Mouse (Mus musculus): ENCODE results near the gene Eaf2. TPM values are rescaled to one million over a fixed set of nuclear protein-coding genes. Genes with fewer than 3 reads are reported as not detected.
A peak's percentile ranks its signal among the peaks of the same experiment; 100 is the strongest.

The Eaf2 gene
- polyA plus RNA-seq (2012; ENCODE audit: insufficient read depth, insufficient read length, missing spikeins): 9.2 and 10.5 TPM in 2 replicates

DNA sequence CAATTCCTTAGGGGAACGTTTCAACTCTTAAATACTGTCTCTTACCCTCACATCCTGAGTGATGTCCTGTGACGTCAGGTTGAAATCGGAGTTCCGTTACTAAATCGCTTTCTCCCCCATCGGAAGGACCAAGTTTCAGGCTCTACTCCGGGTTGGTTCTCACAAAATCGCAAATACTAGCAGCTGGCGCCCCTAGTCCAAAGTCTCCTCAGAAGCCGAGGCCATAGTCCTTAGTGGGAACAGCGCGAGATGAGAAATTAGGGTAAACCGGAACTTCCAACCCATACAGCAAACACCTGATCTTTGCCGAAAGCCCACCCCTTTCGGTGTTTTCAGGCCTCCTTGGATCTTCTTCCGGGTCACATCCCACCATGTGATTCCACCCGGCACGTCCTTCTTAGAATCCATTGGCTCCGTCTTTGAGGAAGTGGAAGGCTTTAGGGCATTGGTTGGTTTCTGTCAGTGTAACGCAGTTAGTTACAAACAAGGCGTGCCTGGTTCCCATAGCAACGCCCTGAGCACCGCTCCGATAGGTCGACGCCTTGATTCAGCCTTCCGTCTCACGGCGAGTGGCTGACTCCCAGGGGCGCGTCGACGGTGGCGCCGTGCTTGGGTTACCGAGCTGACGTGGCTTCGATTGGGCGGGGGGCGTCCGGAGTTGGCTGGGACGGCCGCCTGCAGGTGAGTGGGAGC is at the start of gene Eaf2, which contains the start of gene Golgb1:
TSS of gene Eaf2 (minus strand) at position 421 of the 693 bp plus-strand sequence.
TSS of gene Golgb1 (plus strand) at position 558 of the 693 bp plus-strand sequence.
- Histone ChIP-seq H3K4me3 (ENCODE audit: insufficient read depth, low read depth, low read length) (peak within 1 kb of the TSS; percentile 80), H3K4me1 (ENCODE audit: control insufficient read depth, insufficient read depth, insufficient read length, low read length) (no peaks in the 10 kb centered on the region; the same call in none of the 2 replicates), H3K27ac (replicated peaks; ENCODE audit: low read depth, low read length) (peak within 1 kb of the TSS; percentile 84)

DNA sequence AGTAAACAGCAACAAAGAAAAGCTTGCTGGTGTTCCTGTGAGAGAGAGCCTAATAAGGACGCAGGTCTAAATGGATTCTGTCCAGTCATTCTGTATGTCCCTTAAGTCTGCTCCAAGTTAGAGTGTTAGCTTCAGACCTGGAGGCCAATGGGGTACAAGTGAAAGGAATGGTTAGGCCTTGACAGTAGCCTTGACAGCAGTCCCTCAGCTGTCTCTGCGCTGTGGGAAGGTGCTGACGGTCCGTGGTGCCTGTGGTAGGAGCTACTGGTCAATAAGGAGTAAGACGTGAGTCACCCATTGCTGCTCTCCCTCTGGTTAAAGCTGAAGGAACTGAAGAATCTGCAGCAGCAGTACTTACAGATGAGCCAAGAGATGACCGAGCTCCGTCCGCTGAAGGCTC is 49.5 kb upstream of the Eaf2 start:
- H3K27ac ChIP-seq (replicated peaks; ENCODE audit: low read depth, low read length): no peak overlapping the region
- H3K4me3 ChIP-seq (ENCODE audit: insufficient read depth, low read depth, low read length): no peak overlapping the region
- H3K4me1 ChIP-seq (ENCODE audit: control insufficient read depth, insufficient read depth, insufficient read length, low read length): no peaks in the 10 kb centered on the region

DNA sequence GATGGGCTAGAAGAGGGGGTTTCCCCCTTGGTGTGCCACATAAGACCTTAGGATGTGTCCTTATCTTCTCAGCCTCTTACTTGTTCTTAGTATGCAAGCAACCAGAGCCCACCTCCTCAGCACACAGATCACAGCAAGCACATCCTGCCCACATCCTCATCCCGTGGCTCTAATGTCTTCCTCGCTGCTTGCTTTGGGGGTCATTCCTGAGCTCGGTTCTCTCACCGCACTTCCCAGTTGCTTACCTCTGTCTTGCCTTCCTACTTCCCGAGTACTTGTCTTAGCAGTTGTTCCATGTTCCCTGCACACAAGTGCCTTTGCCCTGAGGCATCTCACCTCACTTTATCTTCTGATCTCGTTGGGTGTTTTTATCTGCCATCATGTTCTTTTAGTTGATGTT is 47.2 kb upstream of the Eaf2 start:
- H3K4me1 ChIP-seq (ENCODE audit: control insufficient read depth, insufficient read depth, insufficient read length, low read length): no peaks in the 10 kb centered on the region
- H3K4me3 ChIP-seq (ENCODE audit: insufficient read depth, low read depth, low read length): no peak overlapping the region
- H3K27ac ChIP-seq (replicated peaks; ENCODE audit: low read depth, low read length): no peak overlapping the region

DNA sequence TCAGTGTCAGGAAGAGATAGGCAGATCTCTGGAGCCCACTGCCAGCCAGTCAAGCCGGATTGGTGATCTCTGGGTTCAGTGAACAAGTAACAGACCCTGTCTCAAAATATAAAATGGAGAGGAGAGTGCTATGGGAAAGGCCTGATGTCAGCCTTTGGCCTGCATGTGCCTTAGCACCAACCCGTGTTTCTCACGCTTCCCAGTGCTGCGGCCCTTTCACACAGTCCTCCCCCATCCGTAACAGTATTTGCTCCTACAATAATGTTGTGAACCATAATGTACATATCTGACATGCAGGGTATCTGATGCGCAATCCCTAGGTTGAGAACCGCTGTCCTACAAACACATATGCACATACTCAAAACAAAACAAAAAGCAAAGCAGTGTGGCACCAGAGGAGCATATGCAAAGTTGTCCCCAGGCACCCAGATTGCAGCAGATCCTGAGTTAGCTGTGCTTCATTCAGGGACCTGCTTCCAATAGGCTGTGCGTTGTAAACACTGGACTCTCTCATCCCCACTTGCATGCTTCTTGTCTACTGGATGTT is 46.3 kb upstream of the Eaf2 start:
- no peak overlapping the region for H3K27ac ChIP-seq (replicated peaks; ENCODE audit: low read depth, low read length)
- H3K4me3 ChIP-seq (ENCODE audit: insufficient read depth, low read depth, low read length): no peak overlapping the region
- H3K4me1 ChIP-seq (ENCODE audit: control insufficient read depth, insufficient read depth, insufficient read length, low read length): no peaks in the 10 kb centered on the region

DNA sequence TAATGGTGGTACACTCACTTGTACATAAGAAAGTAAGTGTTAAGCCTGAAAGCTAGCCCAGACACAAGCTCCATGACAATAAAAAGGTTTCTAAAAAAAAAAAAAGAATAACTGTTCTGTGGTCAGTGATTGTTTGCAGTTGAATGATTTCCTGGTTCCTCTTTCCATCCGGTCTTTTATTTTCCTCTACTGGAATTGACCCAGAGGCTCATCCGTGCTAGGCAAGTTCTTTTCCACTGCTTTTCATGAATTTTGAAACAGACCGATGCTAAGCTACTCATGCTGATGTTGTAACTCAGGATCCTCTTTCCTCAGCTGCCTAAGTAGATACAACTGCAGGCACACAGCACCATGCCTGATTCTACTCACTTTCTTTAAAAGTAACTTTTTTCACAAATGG is 45.6 kb upstream of the Eaf2 start:
- H3K27ac ChIP-seq (replicated peaks; ENCODE audit: low read depth, low read length): no peak overlapping the region

DNA sequence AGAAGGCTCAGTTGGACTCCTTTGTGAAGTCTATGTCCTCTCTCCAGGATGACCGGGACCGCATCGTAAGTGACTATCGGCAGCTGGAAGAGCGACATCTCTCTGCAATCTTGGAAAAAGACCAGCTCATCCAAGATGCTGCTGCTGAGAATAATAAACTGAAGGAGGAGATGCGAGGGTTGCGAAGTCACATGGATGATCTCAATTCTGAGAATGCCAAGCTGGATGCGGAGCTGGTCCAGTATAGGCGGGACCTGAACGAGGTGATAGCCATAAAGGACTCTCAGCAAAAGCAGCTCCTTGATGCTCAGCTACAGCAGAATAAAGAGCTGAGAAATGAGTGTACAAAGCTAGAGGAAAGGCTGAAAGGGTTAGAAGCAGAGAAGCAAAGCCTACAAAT is 43.7 kb upstream of the Eaf2 start:
- no peak overlapping the region for H3K4me3 ChIP-seq (ENCODE audit: insufficient read depth, low read depth, low read length)
- H3K4me1 ChIP-seq (ENCODE audit: control insufficient read depth, insufficient read depth, insufficient read length, low read length): no peaks in the 10 kb centered on the region
- no peak overlapping the region for H3K27ac ChIP-seq (replicated peaks; ENCODE audit: low read depth, low read length)

More for the DNA sequence above, 45.6 kb upstream of the Eaf2 start:
- H3K4me3 ChIP-seq (ENCODE audit: insufficient read depth, low read depth, low read length): no peak overlapping the region
- H3K4me1 ChIP-seq (ENCODE audit: control insufficient read depth, insufficient read depth, insufficient read length, low read length): no peaks in the 10 kb centered on the region

DNA sequence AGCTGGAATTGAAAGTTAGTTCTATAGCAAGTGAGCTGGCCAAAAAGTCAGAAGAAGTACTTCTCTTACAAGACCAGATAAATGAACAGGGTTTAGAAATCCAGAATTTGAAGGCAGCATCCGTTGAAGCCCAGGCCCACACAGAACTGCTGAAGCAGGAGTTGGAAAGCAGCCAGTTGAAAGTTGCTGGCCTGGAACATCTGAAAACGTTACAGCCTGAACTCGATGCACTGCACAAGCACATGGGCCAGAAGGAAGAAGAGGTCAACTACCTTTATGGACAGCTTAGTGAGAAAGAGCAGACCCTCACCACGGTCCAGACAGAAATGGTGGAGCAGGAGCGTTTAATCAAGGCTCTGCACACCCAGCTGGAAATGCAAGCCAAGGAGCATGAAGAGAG is 39.4 kb upstream of the Eaf2 start:
- Histone ChIP-seq H3K4me3 (ENCODE audit: insufficient read depth, low read depth, low read length) (no peak overlapping the region), H3K27ac (replicated peaks; ENCODE audit: low read depth, low read length) (no peak overlapping the region), H3K4me1 (ENCODE audit: control insufficient read depth, insufficient read depth, insufficient read length, low read length) (no peaks in the 10 kb centered on the region)

DNA sequence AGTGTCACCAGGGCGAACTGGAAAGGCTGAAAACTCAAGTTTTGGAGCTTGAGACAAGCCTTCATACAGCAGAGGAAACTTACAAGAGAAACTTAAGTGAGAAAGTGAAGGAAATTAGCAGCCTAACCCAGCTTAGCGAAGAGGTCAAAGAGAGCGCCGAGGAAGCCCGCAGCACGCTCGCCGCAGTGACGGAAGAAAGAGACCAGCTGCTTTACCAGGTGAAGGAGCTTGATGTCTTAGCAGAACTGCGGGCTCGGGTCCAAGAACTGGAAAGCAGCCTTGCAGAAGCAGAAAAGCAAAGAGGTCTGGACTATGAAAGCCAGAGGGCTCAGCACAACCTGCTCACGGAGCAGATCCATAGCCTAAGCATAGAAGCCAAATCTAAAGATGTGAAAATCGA is 37.5 kb upstream of the Eaf2 start:
- Histone ChIP-seq H3K4me1 (ENCODE audit: control insufficient read depth, insufficient read depth, insufficient read length, low read length) (no peaks in the 10 kb centered on the region), H3K27ac (replicated peaks; ENCODE audit: low read depth, low read length) (no peak overlapping the region), H3K4me3 (ENCODE audit: insufficient read depth, low read depth, low read length) (no peak overlapping the region)

DNA sequence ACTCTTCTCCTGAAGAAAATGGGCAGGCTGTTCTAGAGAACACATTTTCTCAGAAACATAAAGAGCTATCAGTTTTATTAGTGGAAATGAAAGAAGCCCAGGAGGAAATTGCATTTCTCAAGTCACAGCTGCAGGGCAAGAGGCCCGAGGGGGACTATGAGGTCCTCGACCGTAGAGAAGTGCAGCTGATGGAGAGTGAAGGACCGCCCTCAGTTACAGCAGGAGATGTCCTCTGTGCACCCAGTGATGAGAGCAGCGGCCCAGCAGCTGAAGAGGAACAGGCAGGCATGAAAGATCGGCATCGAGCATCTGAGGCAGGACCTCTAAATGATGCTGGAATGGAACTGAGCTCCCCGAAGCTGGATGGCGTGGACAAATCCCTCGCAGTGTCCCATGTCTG is 37.1 kb upstream of the Eaf2 start:
- H3K27ac ChIP-seq (replicated peaks; ENCODE audit: low read depth, low read length): no peak overlapping the region
- H3K4me1 ChIP-seq (ENCODE audit: control insufficient read depth, insufficient read depth, insufficient read length, low read length): no peaks in the 10 kb centered on the region
- H3K4me3 ChIP-seq (ENCODE audit: insufficient read depth, low read depth, low read length): no peak overlapping the region

DNA sequence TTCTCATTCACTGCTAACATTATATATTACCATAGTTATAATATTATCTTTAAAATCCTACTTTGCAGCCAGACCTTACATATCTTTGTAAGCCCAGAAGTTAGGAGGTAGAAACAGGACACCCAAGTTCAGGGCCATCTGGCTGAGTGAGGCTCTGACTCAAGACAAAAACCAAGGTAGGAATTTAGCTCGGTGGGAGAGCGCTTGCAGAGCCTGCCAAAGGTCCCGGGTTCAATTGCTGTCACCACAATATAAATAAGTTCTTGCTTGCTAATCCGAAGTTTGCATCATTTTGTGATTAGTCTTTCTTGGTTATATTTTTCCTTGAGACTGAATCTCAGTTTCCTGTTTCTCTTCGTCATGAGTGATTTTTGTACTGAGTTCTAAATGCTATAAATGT is 28.4 kb upstream of the Eaf2 start:
- Histone ChIP-seq H3K27ac (replicated peaks; ENCODE audit: low read depth, low read length) (no peak overlapping the region), H3K4me3 (ENCODE audit: insufficient read depth, low read depth, low read length) (no peak overlapping the region), H3K4me1 (ENCODE audit: control insufficient read depth, insufficient read depth, insufficient read length, low read length) (no peaks in the 10 kb centered on the region)

DNA sequence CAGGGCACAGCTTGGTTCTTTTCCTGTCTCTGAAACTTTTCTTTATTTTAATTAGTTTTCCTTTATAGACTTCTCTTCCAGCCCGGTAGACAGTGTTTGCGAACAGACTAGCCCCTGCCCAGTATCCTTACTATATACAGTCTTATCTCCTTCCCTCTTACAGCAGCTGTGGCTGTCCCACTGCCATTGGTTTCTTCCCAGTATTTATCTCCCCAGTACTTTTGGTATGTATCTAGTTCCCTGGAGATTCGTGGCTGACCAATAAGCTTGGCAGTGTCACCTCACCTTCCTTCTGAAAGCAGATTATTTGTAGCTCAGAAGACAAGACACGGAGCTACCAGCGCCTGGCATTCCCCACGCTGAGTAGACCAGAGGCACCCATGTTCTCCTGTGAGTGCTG is 21.9 kb upstream of the Eaf2 start:
- H3K4me1 ChIP-seq (ENCODE audit: control insufficient read depth, insufficient read depth, insufficient read length, low read length): no peaks in the 10 kb centered on the region
- no peak overlapping the region for H3K4me3 ChIP-seq (ENCODE audit: insufficient read depth, low read depth, low read length)
- H3K27ac ChIP-seq (replicated peaks; ENCODE audit: low read depth, low read length): no peak overlapping the region

DNA sequence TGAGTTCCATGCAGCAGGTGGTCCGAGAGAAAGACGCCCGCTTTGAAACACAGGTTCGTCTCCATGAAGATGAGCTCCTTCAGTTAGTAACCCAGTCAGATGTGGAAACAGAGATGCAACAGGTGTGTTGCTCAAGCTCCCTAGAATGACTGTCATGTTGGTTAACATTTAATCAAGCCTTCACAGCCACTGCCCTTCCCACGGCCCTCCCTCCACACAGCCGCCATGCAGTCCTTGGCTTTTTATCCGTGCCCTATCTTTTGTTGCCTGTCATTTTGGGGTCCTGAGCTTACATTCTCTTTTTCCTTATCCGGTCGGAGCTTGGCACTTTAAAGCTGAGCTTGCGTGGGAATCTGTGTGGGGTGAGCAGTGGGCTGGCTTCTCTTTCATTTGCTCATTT is 18.5 kb upstream of the Eaf2 start:
- Histone ChIP-seq H3K27ac (replicated peaks; ENCODE audit: low read depth, low read length) (no peak overlapping the region), H3K4me3 (ENCODE audit: insufficient read depth, low read depth, low read length) (no peak overlapping the region), H3K4me1 (ENCODE audit: control insufficient read depth, insufficient read depth, insufficient read length, low read length) (no peaks in the 10 kb centered on the region)

DNA sequence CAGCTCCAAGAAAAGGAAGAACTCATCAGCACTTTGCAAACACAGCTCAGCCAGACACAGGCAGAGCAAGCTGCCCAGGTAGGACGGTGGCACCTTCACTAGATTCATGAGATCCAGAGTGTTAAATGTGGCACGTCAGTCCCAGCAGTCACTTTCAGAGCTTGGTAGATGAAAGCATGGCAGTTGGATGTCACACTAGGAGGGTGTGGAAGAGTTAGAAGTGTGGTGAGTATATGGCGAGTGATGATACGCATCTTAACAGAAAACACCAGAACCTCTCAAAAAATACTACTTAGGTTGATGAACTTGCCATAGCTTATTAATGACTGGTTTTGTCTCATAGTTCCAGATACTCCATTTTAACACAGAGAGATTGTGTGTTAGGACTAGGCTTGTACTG is 16.6 kb upstream of the Eaf2 start:
- no peak overlapping the region for H3K4me3 ChIP-seq (ENCODE audit: insufficient read depth, low read depth, low read length)
- H3K4me1 ChIP-seq (ENCODE audit: control insufficient read depth, insufficient read depth, insufficient read length, low read length): no peaks in the 10 kb centered on the region
- H3K27ac ChIP-seq (replicated peaks; ENCODE audit: low read depth, low read length): no peak overlapping the region

DNA sequence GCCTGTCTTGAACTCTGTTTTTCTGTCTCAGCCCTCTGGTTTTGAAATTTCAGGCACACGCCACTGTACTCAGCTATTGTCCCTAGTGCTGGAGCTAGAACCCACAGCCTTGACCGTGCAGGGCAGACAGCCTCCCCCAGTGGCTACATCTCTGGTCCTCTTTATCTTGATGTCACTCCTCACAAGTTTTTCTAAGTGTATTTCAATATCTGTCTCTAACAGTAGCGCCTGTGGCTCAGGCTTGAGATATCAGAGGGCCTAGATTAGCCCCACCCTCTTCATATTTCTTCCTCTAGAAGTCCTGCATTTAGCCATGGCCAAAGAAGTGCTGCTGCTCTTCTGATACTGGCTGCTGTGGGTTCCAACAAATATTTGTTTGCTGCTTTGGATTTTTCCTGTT is 15.8 kb upstream of the Eaf2 start:
- Histone ChIP-seq H3K4me3 (ENCODE audit: insufficient read depth, low read depth, low read length) (no peak overlapping the region), H3K27ac (replicated peaks; ENCODE audit: low read depth, low read length) (no peak overlapping the region), H3K4me1 (ENCODE audit: control insufficient read depth, insufficient read depth, insufficient read length, low read length) (no peaks in the 10 kb centered on the region)

DNA sequence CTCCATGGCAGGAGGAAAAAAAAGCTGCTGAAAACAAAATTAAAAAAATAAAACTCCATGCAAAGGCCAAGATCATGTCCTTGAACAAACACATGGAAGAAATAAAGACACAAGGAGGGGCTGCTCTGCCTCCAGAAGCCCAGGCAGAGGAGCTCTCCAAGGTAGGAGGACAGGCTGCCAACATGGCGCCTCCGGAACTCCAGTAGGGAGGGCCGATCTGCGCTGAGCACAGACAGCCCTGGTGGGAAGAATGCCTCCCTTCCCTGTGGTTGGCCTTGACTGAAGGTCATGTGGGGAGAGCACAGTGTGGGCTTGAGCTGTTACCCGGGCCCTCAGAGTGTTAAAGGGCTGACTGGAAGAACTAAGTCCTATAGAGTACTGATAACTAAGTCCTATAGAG is 12.7 kb upstream of the Eaf2 start:
- Histone ChIP-seq H3K27ac (replicated peaks; ENCODE audit: low read depth, low read length) (no peak overlapping the region), H3K4me1 (ENCODE audit: control insufficient read depth, insufficient read depth, insufficient read length, low read length) (no peaks in the 10 kb centered on the region), H3K4me3 (ENCODE audit: insufficient read depth, low read depth, low read length) (no peak overlapping the region)

DNA sequence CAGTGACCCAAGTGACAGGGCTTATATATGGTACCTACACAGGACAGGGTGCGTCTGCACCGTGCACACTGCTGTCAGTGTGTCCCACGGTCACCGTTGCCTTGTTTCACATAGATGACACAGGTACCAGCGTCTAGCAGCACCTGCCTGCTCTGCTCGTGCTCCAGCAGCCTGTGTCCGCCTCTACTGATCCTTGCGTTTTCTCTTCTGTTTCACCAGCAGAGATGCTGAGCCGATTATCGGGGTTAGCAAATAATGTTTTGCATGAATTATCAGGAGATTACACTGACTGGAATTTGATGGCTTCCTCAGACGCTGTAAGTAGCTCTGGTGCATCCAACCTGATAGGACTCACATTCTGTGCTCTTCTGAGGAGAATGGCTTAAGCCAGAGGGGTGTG is 11.1 kb upstream of the Eaf2 start:
- Histone ChIP-seq H3K27ac (replicated peaks; ENCODE audit: low read depth, low read length) (no peak overlapping the region), H3K4me1 (ENCODE audit: control insufficient read depth, insufficient read depth, insufficient read length, low read length) (no peaks in the 10 kb centered on the region)

More for the DNA sequence above, 11.1 kb upstream of the Eaf2 start:
- no peak overlapping the region for H3K4me3 ChIP-seq (ENCODE audit: insufficient read depth, low read depth, low read length)
